Mouse (Mus musculus): ENCODE data around the gene Zfand2b. TPM values are rescaled to one million over a fixed set of nuclear protein-coding genes. Genes with fewer than 3 reads are reported as not detected.

Gene Zfand2b
- polyA plus RNA-seq (2015; fragmentation: Nextera tagmentation; extraction: Ambion mirVana): 40.8 and 43.2 TPM in 2 replicates

DNA sequence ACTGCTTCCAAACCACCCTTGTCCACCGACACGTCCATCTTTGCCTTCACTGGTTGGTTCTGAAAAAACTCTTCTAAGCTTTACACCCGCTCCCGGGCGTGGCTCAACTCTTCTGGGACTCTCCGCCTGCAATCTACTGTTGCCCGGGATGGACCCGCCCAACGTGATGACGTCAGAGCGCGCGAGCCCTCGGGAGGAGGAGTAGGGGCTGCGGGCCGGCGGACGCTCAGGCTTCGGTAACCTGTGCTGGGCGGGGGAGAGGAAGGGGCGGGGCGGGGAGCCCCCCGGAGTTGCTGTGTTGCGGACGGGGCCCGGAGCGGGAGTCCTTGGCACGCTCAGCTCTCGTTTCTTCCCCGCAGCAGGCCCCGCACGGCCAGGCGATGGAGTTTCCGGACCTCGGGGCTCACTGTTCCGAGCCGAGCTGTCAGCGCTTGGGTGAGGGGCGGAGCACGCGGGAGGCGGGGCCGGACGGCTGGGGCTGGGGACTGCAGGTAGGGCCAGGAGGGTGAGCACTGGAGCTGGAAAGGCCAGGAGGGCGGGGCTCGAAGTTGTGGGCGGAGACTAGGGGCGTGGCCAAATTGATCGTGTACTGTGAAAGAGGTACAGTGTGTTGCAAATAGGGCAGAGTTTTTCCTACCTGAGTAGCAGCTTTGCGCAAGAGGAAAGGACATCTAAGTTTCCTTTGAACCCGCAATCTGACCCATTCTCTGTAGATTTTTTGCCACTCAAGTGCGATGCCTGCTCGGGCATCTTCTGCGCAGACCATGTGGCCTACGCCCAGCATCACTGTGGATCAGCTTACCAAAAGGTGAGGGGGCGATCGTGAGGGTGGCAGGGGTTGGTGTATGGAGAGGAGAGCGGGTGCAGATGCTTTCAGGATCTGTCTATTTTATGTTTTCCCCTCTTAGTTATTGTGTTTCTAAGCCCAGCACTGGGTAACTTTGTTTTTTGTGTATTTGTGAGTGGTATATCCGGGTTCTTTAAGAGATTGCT, at the start of gene Zfand2b:
TSS of gene Zfand2b (plus strand) at position 175 of the 993 bp plus-strand sequence.
- peaks cover 15% of the 10 kb centered on the region for H3K4me1 ChIP-seq (replicated peaks)
- H3K4me2 ChIP-seq: peak within 1 kb of the TSS; percentile 75
- H3K4me3 ChIP-seq: peak within 1 kb of the TSS; percentile 72
- H3K27me3 ChIP-seq: no peaks in the 10 kb centered on the region
- H3K27ac ChIP-seq: peak within 1 kb of the TSS; percentile 94
- no peaks in the 10 kb centered on the region for H3K9me3 ChIP-seq
- ATAC-seq (ENCODE audit: low FRiP score): peak; percentile 96
- under 1% methylated on average over 58 of the region's 59 CpGs for WGBS
- peaks cover 36% of the 10 kb centered on the region for H3K36me3 ChIP-seq
- peak within 1 kb of the TSS; percentile 76 for H3K9ac ChIP-seq

DNA sequence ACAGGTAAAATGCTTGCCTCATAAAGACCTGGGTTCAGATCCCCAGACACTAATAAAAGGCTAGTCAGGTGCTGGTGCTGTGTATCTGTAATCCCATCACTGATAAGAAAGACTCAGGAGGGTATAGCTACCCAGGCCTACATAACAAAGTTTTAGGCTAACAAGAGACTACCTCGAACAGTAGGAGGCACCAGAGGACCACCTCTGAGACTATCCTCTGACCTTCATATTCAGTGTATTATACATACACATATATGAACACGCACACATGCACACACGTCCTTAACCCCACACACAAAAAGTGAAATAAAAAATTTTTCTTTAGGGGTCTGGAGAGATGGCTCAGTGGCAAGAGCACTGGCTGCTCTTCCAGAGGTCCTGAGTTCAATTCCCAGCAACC, 46.2 kb upstream of the Zfand2b start:
- peaks cover 9% of the 10 kb centered on the region for H3K4me1 ChIP-seq (replicated peaks)
- no peak overlapping the region for H3K4me2 ChIP-seq
- no peaks in the 10 kb centered on the region for H3K9me3 ChIP-seq
- H3K4me3 ChIP-seq: no peak overlapping the region
- no peak overlapping the region for H3K27ac ChIP-seq
- no peak for ATAC-seq (ENCODE audit: low FRiP score)
- H3K36me3 ChIP-seq: no peaks in the 10 kb centered on the region
- no peak overlapping the region for H3K9ac ChIP-seq
- 86% methylated on average over 3 of the region's 3 CpGs for WGBS
- H3K27me3 ChIP-seq: no peaks in the 10 kb centered on the region

DNA sequence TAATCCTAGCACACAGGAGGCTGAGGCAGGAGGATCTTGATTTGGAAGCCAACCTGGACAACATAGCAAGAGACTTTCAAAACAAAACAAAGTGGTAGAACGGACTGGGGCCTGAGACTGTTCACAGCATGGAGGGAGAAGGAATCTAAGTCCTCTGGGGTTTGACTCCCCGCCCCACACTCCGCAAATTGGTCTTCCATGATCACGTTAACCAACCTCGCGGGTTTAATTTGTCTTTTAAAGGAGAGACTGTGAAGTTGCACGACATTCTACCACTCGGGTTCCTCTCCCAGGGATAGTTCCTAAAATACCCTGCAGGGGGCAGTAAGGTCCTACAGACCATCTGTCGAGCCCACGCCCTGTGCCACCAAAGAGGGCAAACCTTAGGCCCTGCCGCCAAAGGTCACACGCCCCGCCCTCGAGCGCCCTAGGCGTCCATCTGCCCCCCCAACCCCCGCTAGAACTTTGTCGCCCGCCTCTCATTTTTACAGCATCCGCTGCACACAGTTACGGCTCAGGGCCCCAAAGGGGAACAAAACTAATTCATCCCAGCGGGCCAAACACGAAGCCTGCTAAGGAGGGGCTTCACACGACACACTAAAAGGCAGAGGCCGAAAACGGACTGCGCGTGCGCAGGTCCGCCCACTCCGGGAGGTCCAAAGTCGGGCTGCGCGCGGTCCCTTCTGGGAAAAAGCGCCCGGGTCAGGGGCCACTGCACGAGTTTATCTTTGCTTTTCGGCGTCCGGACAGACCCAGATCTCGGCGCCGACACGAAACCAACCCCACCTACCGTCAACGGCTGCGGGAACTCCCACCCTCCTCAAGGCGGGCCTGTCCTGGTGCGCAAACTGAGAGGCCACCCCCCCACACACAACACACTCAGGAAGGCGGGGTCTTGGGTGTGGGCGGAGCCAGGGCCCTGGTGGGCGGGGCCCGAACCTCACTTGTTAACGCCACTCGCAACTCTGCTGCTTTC, 43.8 kb upstream of the Zfand2b start, which contains the start of gene Nhej1:
TSS of gene Nhej1 (minus strand) at position 855 of the 976 bp plus-strand sequence.
- ATAC-seq (ENCODE audit: low FRiP score): peak; percentile 96

DNA sequence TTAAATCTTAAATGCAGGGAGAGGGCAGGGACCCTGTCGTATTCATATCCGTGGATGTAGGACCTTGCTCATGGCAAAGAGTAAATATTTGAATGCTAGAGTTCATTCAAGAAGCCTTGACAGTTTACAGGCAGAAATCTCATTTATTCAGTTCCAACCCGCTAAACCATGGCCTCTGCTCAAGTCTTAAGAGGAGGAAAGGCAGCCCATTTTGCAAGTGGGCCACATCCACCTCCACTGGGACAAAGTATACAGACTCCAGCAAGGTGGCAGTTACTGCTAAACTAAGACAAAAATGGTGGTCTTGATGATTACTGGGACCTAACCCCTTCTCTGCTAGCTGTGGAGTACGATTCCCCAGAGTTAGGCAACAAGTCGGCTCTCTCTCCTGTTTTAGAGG, 43.0 kb upstream of the Zfand2b start:
- Histone ChIP-seq H3K27me3 (peaks cover 5% of the 10 kb centered on the region; the same call in 1 of the 2 replicates), H3K4me1 (replicated peaks) (peaks cover 9% of the 10 kb centered on the region), H3K27ac (no peak overlapping the region; the same call in 1 of the 2 replicates), H3K9ac (peak overlapping the region; percentile 35; the same call in 1 of the 2 replicates), H3K36me3 (no peaks in the 10 kb centered on the region), H3K4me2 (peak overlapping the region; percentile 52), H3K4me3 (peak overlapping the region; percentile 50), H3K9me3 (no peaks in the 10 kb centered on the region)
- no peak for ATAC-seq (ENCODE audit: low FRiP score)
- 41% methylated on average over 5 of the region's 5 CpGs for WGBS

More for the DNA sequence above, 43.8 kb upstream of the Zfand2b start, which contains the start of gene Nhej1:
- peak within 1 kb of the TSS; percentile 50 for H3K4me3 ChIP-seq
- H3K9me3 ChIP-seq: no peaks in the 10 kb centered on the region
- peaks cover 9% of the 10 kb centered on the region for H3K4me1 ChIP-seq (replicated peaks)
- H3K9ac ChIP-seq: peak within 1 kb of the TSS; percentile 62
- no peaks in the 10 kb centered on the region for H3K36me3 ChIP-seq
- peak within 1 kb of the TSS; percentile 52 for H3K4me2 ChIP-seq
- 1% methylated on average over 56 of the region's 56 CpGs for WGBS
- peak within 1 kb of the TSS; percentile 90 for H3K27ac ChIP-seq
- H3K27me3 ChIP-seq: peaks cover 5% of the 10 kb centered on the region; the same call in 1 of the 2 replicates

- no peak overlapping the region for H3K9ac ChIP-seq
- H3K27ac ChIP-seq: no peak overlapping the region
- H3K27me3 ChIP-seq: peaks cover 10% of the 10 kb centered on the region
- ATAC-seq (ENCODE audit: low FRiP score): no peak
- H3K9me3 ChIP-seq: no peaks in the 10 kb centered on the region
- H3K4me2 ChIP-seq: no peak overlapping the region
- no peak overlapping the region for H3K4me3 ChIP-seq
- H3K36me3 ChIP-seq: no peaks in the 10 kb centered on the region
- H3K4me1 ChIP-seq (replicated peaks): peaks cover 9% of the 10 kb centered on the region
- WGBS: 76% methylated on average over 3 of the region's 3 CpGs
Measured at GRCm38 (mm10) chr1:75128641-75129040, 39.8 kb upstream of the Zfand2b start.

DNA sequence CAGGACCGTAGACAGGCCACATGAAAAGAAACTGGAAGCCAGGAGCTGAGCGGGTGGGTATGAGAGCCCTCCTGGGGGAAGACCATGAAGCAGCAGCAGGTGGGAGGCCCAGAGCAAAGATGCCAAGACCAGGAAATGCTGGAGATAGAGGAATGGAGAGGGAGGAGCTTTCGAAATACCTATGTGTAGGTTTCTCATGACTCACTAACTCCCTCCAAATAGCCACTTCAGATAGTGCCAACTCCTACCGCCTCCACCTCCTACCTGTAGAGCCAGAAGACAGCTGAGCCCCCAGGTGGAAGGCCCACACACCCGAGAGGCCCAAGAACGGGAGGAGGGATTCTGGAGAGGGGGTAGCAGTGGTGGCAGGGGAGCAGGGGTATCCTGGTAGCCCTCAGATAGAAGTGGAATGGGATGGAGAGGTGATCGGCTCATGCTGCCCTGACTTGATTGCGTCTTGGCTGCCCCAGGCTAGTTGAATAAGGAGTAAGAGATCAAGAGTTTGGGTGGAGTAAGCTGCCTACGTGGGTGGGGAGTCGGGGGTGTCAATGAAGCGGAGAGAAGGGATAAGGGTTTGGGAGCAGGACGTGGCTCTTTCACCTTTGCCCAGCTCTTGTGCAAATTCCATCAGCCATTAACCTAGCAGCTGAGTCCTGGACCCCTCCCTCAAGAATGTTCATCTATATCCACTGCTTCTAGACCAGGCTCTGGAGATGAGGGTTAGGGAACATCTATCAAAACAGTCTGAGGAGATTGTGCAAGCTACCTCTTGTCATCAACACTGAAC, 34.8 kb upstream of the Zfand2b start, which contains the start of gene Slc23a3:
TSS of gene Slc23a3 (minus strand) at position 470 of the 787 bp plus-strand sequence.
- H3K27me3 ChIP-seq: peaks cover 10% of the 10 kb centered on the region
- H3K4me3 ChIP-seq: no peak within 1 kb of the TSS
- no peak for ATAC-seq (ENCODE audit: low FRiP score)
- H3K4me2 ChIP-seq: no peak within 1 kb of the TSS
- no peaks in the 10 kb centered on the region for H3K4me1 ChIP-seq (replicated peaks)
- H3K27ac ChIP-seq: no peak within 1 kb of the TSS
- no peaks in the 10 kb centered on the region for H3K9me3 ChIP-seq
- 67% methylated on average over 12 of the region's 12 CpGs for WGBS
- no peak within 1 kb of the TSS for H3K9ac ChIP-seq
- H3K36me3 ChIP-seq: peaks cover 36% of the 10 kb centered on the region

DNA sequence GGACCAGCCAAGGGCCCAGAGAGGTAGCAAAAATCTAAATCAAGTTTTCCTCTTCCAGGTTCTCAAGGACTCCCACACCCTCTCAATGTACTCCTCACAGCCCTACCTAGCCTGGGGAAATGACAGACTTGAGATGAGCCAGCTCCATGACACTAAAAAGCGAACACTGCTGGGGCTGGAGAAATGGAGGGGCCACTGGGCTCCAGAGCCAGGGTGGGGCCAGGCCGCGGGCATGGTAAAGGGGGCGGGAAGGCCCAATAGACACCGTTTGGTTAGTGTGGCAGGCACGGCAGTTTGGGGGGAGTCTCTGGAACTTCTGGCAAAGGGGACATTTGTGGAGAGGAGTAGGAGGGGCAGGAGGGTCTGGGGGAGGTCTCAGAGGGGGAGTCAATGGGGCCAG, 32.2 kb upstream of the Zfand2b start:
- Histone ChIP-seq H3K4me3 (no peak overlapping the region), H3K9me3 (no peaks in the 10 kb centered on the region), H3K4me2 (no peak overlapping the region), H3K27me3 (peaks cover 5% of the 10 kb centered on the region; the same call in 1 of the 2 replicates), H3K36me3 (peaks cover 47% of the 10 kb centered on the region), H3K27ac (no peak overlapping the region), H3K9ac (no peak overlapping the region), H3K4me1 (replicated peaks) (peaks cover 24% of the 10 kb centered on the region)
- WGBS: 86% methylated on average over 6 of the region's 6 CpGs
- no peak for ATAC-seq (ENCODE audit: low FRiP score)

DNA sequence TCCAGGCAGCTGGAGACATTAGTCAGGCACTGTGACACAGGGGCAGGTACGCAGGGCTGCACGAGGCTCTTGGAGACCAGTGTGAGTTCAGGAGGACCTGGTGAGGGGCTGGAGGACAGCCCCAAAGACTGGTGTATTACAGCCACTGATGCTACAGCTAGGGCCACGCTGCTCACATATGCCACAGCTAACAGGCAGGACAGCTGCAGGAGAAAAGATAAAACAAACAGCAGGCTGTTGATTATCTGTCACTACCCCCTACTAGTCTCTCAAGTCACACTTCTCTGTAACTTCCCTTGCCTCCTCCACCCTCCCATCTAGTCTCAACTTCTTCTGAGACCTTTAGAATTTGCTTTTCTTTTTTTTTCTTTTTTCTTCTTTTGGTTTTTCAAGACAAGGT, 31.7 kb upstream of the Zfand2b start:
- H3K4me2 ChIP-seq: no peak overlapping the region
- H3K9ac ChIP-seq: no peak overlapping the region
- ATAC-seq (ENCODE audit: low FRiP score): no peak
- H3K4me1 ChIP-seq (replicated peaks): peaks cover 28% of the 10 kb centered on the region
- H3K27me3 ChIP-seq: peaks cover 5% of the 10 kb centered on the region; the same call in 1 of the 2 replicates
- 76% methylated on average over 3 of the region's 3 CpGs for WGBS
- no peak overlapping the region for H3K27ac ChIP-seq
- H3K4me3 ChIP-seq: no peak overlapping the region
- no peaks in the 10 kb centered on the region for H3K9me3 ChIP-seq
- H3K36me3 ChIP-seq: peaks cover 47% of the 10 kb centered on the region

GRCm38 (mm10) chr1:75138448-75138847, 30.0 kb upstream of the Zfand2b start:
- peaks cover 34% of the 10 kb centered on the region for H3K4me1 ChIP-seq (replicated peaks)
- no peak overlapping the region for H3K4me3 ChIP-seq
- no peak overlapping the region for H3K4me2 ChIP-seq
- H3K9me3 ChIP-seq: no peaks in the 10 kb centered on the region
- peaks cover 47% of the 10 kb centered on the region for H3K36me3 ChIP-seq
- H3K27me3 ChIP-seq: no peaks in the 10 kb centered on the region
- no peak for ATAC-seq (ENCODE audit: low FRiP score)
- no peak overlapping the region for H3K9ac ChIP-seq
- no peak overlapping the region for H3K27ac ChIP-seq
- 92% methylated on average over 2 of the region's 2 CpGs for WGBS

- Histone ChIP-seq H3K4me1 (replicated peaks) (peaks cover 51% of the 10 kb centered on the region), H3K36me3 (peaks cover 56% of the 10 kb centered on the region), H3K9me3 (no peaks in the 10 kb centered on the region), H3K4me2 (peak overlapping the region; percentile 87), H3K27ac (peak overlapping the region; percentile 98), H3K4me3 (peak overlapping the region; percentile 70), H3K9ac (peak overlapping the region; percentile 91), H3K27me3 (no peaks in the 10 kb centered on the region)
- ATAC-seq (ENCODE audit: low FRiP score): no peak
- WGBS: 67% methylated on average over 4 of the region's 4 CpGs
Measured at GRCm38 (mm10) chr1:75140601-75141190, 27.8 kb upstream of the Zfand2b start.
